Comparison of ENCODE assay signal across 15 mouse cellular contexts in genomic region chr12:8031595-8032358, GRCm38 (mm10). TPM values are rescaled to one million over a fixed set of nuclear protein-coding genes. Genes with fewer than 3 reads are reported as not detected.
DNase-seq lines count a peak whose midpoint lies in the region; ATAC-seq and TF ChIP-seq lines count a peak whose summit lies in the region.
"Had no signal": no experiment of that assay in that cellular context is flagged by ENCODE, and none has a peak within 500 bp of the region (broad histone marks: within the 10 kb centered on the region; RNA-seq: fewer than 3 reads in every experiment).

No protein-coding gene starts in this region.

- H3K4me2 ChIP-seq in hindbrain, embryonic 15.5 days, result no peak overlapping the region
- no peak overlapping the region for H3K4me2 ChIP-seq in midbrain, postnatal 0 days (ENCODE audit: low read depth, low read length, poor library complexity, severe bottlenecking)
- no peak overlapping the region for H3K4me2 ChIP-seq in heart, embryonic 11.5 days
- H3K4me2 ChIP-seq: heart, embryonic 13.5 days; lung, embryonic 15.5 days had no signal

- H3K36me3 ChIP-seq in hindbrain, embryonic 15.5 days, result no peaks in the 10 kb centered on the region
- H3K36me3 ChIP-seq in midbrain, postnatal 0 days (ENCODE audit: insufficient read depth, low read length), result no peaks in the 10 kb centered on the region
- no peaks in the 10 kb centered on the region for H3K36me3 ChIP-seq in heart, embryonic 11.5 days (ENCODE audit: control insufficient read depth, insufficient read depth, low read length)
- H3K36me3 ChIP-seq: heart, embryonic 13.5 days; lung, embryonic 15.5 days had no signal

- no peak overlapping the region for H3K4me3 ChIP-seq in hindbrain, embryonic 15.5 days
- no peak overlapping the region for H3K4me3 ChIP-seq in midbrain, postnatal 0 days (ENCODE audit: low read depth, low read length)
- no peak overlapping the region for H3K4me3 ChIP-seq in heart, embryonic 11.5 days (ENCODE audit: low read depth, low read length)
- H3K4me3 ChIP-seq: heart, embryonic 13.5 days; left cerebral cortex, adult 2 months; lung, embryonic 15.5 days; myocyte had no signal

- ATAC-seq in hindbrain, embryonic 15.5 days (ENCODE audit: low FRiP score, low read depth), result peak; percentile 54; the same call in 1 of the 2 replicates
- peak; percentile 44; the same call in 1 of the 2 replicates for ATAC-seq in midbrain, postnatal 0 days (ENCODE audit: low FRiP score)
- no peak for ATAC-seq in heart, embryonic 11.5 days (replicated peaks; ENCODE audit: insufficient number of reproducible peaks, low FRiP score, low TSS enrichment)

- H3K4me1 ChIP-seq in hindbrain, embryonic 15.5 days (replicated peaks), result peaks cover 10% of the 10 kb centered on the region; the same call in 1 of the 2 replicates
- no peaks in the 10 kb centered on the region for H3K4me1 ChIP-seq in midbrain, postnatal 0 days (ENCODE audit: insufficient read depth, low read length)
- H3K4me1 ChIP-seq in heart, embryonic 11.5 days (ENCODE audit: control insufficient read depth, insufficient read depth, low read length), result no peaks in the 10 kb centered on the region
- H3K4me1 ChIP-seq: heart, embryonic 13.5 days; lung, embryonic 15.5 days had no signal

- no peak overlapping the region for H3K9ac ChIP-seq in hindbrain, embryonic 15.5 days
- no peak overlapping the region for H3K9ac ChIP-seq in midbrain, postnatal 0 days (replicated peaks; ENCODE audit: low read length, poor library complexity, severe bottlenecking)
- H3K9ac ChIP-seq in heart, embryonic 11.5 days (ENCODE audit: low read depth, low read length), result no peak overlapping the region
- H3K9ac ChIP-seq: heart, embryonic 13.5 days; lung, embryonic 15.5 days had no signal

- peaks cover 16% of the 10 kb centered on the region for H3K27me3 ChIP-seq in hindbrain, embryonic 15.5 days
- H3K27me3 ChIP-seq in midbrain, postnatal 0 days (ENCODE audit: insufficient read depth, low read length), result peaks cover 10% of the 10 kb centered on the region; the same call in 1 of the 2 replicates
- H3K27me3 ChIP-seq in heart, embryonic 11.5 days (ENCODE audit: control insufficient read depth, insufficient read depth, low read length), result no peaks in the 10 kb centered on the region
- H3K27me3 ChIP-seq: heart, embryonic 13.5 days; lung, embryonic 15.5 days had no signal

- H3K9me3 ChIP-seq in hindbrain, embryonic 15.5 days, result no peaks in the 10 kb centered on the region
- H3K9me3 ChIP-seq in midbrain, postnatal 0 days (ENCODE audit: low read length), result no peaks in the 10 kb centered on the region
- H3K9me3 ChIP-seq in heart, embryonic 11.5 days (replicated peaks; ENCODE audit: control insufficient read depth, low read length), result no peaks in the 10 kb centered on the region
- H3K9me3 ChIP-seq: heart, embryonic 13.5 days; lung, embryonic 15.5 days had no signal

- 10% methylated on average over 14 of the region's 14 CpGs for WGBS in hindbrain, embryonic 15.5 days
- WGBS in midbrain, postnatal 0 days, result 15% methylated on average over 14 of the region's 14 CpGs
- 68% methylated on average over 14 of the region's 14 CpGs for WGBS in heart, embryonic 11.5 days (ENCODE audit: insufficient replicate concordance)

- peak; percentile 62 for DNase-seq in embryo, embryonic 10 days (ENCODE audit: low spot score)
- DNase-seq in embryo, embryonic 9.5 days (ENCODE audit: extremely low spot score), result peak; percentile 32
- peak; percentile 14 for DNase-seq in midbrain, postnatal 0 days (ENCODE audit: low spot score)
- no peak for DNase-seq in gastrocnemius, adult 8-10 months (ENCODE audit: low spot score in 2 of 2)
- no peak for DNase-seq in ovary, postnatal 10 days (ENCODE audit: low spot score)
- DNase-seq: cerebellum, adult 11 months; kidney, adult 18-20 months; right cerebral cortex, postnatal 4 days; thymus, adult 18-20 months had no signal

- no peak overlapping the region for H3K27ac ChIP-seq in hindbrain, embryonic 15.5 days (replicated peaks)
- H3K27ac ChIP-seq in midbrain, postnatal 0 days (ENCODE audit: low read depth, low read length), result no peak overlapping the region
- H3K27ac ChIP-seq in heart, embryonic 11.5 days (ENCODE audit: low read depth, low read length), result no peak overlapping the region
- H3K27ac ChIP-seq: heart, embryonic 13.5 days; left cerebral cortex, adult 2 months; lung, embryonic 15.5 days had no signal

- TF ChIP-seq CTCF in midbrain, postnatal 0 days (IDR thresholded peaks at IDR 0.05), result no peak

RNA-seq across cellular contexts. Expression of gene Apob, which starts 54.3 kb away (rescaled TPM):
- polyA plus RNA-seq in hindbrain, embryonic 15.5 days (2015; fragmentation: Nextera tagmentation; extraction: Ambion mirVana), result 0.04 and 0.06 TPM in 2 replicates
- total RNA-seq in midbrain, postnatal 0 days (2014; rRNA removed), result 0.05 TPM in 2 replicates
- polyA plus RNA-seq in midbrain, postnatal 0 days (2015; fragmentation: Nextera tagmentation; extraction: Ambion mirVana), result not detected in 2 replicates
- total RNA-seq in gastrocnemius, adult 8-10 months (2022), result 1 to 10 TPM in 1 of 4 experiments, under 1 TPM in 1, not detected in 2; 0.02 to 2.1 TPM
- polyA plus RNA-seq in heart, embryonic 11.5 days (2014; fragmentation: Nextera tagmentation; extraction: Ambion mirVana), result 0.32 and 1.8 TPM in 2 replicates
- total RNA-seq: left cerebral cortex, adult 2 months had no signal

Comparison
In these comparisons a context has a peak if more than half of its experiments do, and no peak if none do; other contexts are left out.
1. DNase-seq: peak in embryo, embryonic 10 days (single experiment), embryo, embryonic 9.5 days (single experiment) and midbrain, postnatal 0 days (single experiment); none in gastrocnemius, adult 8-10 months (0 of 2) and ovary, postnatal 10 days (single experiment).